Mouse (Mus musculus): ENCODE results near the gene Vps37c. TPM values are rescaled to one million over a fixed set of nuclear protein-coding genes. Genes with fewer than 3 reads are reported as not detected.

Vps37c gene
- polyA plus RNA-seq, 1 experiment from 2014 or later: 26.2 TPM

- DNase-seq (ENCODE audit: low spot score): no peak
- Histone ChIP-seq H3K4me3 (ENCODE audit: low read depth, low read length) (no peak overlapping the region), H3K9ac (replicated peaks; ENCODE audit: low read length) (no peak overlapping the region), H3K9me3 (replicated peaks; ENCODE audit: control insufficient read depth, low read length) (no peaks in the 10 kb centered on the region), H3K36me3 (replicated peaks; ENCODE audit: control insufficient read depth, insufficient read depth, low read depth, low read length) (no peaks in the 10 kb centered on the region; the same call in 1 of the 2 replicates), H3K27ac (replicated peaks; ENCODE audit: low read depth, low read length) (no peak overlapping the region), H3K4me1 (ENCODE audit: control insufficient read depth, insufficient read depth, low read length) (no peaks in the 10 kb centered on the region; the same call in 1 of the 2 replicates), H3K27me3 (ENCODE audit: control insufficient read depth, insufficient read depth, low read length) (no peaks in the 10 kb centered on the region), H3K4me2 (ENCODE audit: low read depth, low read length) (no peak overlapping the region)
- ATAC-seq (replicated peaks; ENCODE audit: insufficient number of reproducible peaks, low FRiP score, low TSS enrichment, low read depth): no peak
- 83% methylated on average over 7 of the region's 7 CpGs for WGBS
These were observed 29.8 kb downstream of the Vps37c start for GRCm38 (mm10) chr19:10718251-10718775.

- no peaks in the 10 kb centered on the region; the same call in 1 of the 2 replicates for H3K4me1 ChIP-seq (ENCODE audit: control insufficient read depth, insufficient read depth, low read length)
- H3K4me3 ChIP-seq (ENCODE audit: low read depth, low read length): no peak overlapping the region
- no peak overlapping the region for H3K27ac ChIP-seq (replicated peaks; ENCODE audit: low read depth, low read length)
- 18% methylated on average over 2 of the region's 2 CpGs for whole genome bisulfite sequencing
- no peak overlapping the region for H3K9ac ChIP-seq (replicated peaks; ENCODE audit: low read length)
- no peak overlapping the region for H3K4me2 ChIP-seq (ENCODE audit: low read depth, low read length)
- no peaks in the 10 kb centered on the region for H3K9me3 ChIP-seq (replicated peaks; ENCODE audit: control insufficient read depth, low read length)
- no peaks in the 10 kb centered on the region for H3K27me3 ChIP-seq (ENCODE audit: control insufficient read depth, insufficient read depth, low read length)
- no peaks in the 10 kb centered on the region for H3K36me3 ChIP-seq (replicated peaks; ENCODE audit: control insufficient read depth, insufficient read depth, low read depth, low read length)
- ATAC-seq (replicated peaks; ENCODE audit: insufficient number of reproducible peaks, low FRiP score, low TSS enrichment, low read depth) (no peak), DNase-seq (ENCODE audit: low spot score) (no peak)
These were observed 31.2 kb downstream of the Vps37c start for GRCm38 (mm10) chr19:10719751-10720150.

- Histone ChIP-seq H3K36me3 (replicated peaks; ENCODE audit: control insufficient read depth, insufficient read depth, low read depth, low read length) (no peaks in the 10 kb centered on the region), H3K4me1 (ENCODE audit: control insufficient read depth, insufficient read depth, low read length) (no peaks in the 10 kb centered on the region; the same call in 1 of the 2 replicates), H3K4me3 (ENCODE audit: low read depth, low read length) (no peak overlapping the region), H3K9me3 (replicated peaks; ENCODE audit: control insufficient read depth, low read length) (no peaks in the 10 kb centered on the region), H3K27ac (replicated peaks; ENCODE audit: low read depth, low read length) (no peak overlapping the region), H3K9ac (replicated peaks; ENCODE audit: low read length) (no peak overlapping the region), H3K27me3 (ENCODE audit: control insufficient read depth, insufficient read depth, low read length) (no peaks in the 10 kb centered on the region), H3K4me2 (ENCODE audit: low read depth, low read length) (no peak overlapping the region)
- ATAC-seq (replicated peaks; ENCODE audit: insufficient number of reproducible peaks, low FRiP score, low TSS enrichment, low read depth) (no peak), DNase-seq (ENCODE audit: low spot score) (no peak)
- 31% methylated on average over 3 of the region's 3 CpGs for WGBS
These were observed 32.0 kb downstream of the Vps37c start for GRCm38 (mm10) chr19:10720524-10720923.

- H3K4me2 ChIP-seq (ENCODE audit: low read depth, low read length): no peak overlapping the region
- no peak overlapping the region for H3K4me3 ChIP-seq (ENCODE audit: low read depth, low read length)
- no peaks in the 10 kb centered on the region for H3K9me3 ChIP-seq (replicated peaks; ENCODE audit: control insufficient read depth, low read length)
- no peaks in the 10 kb centered on the region for H3K27me3 ChIP-seq (ENCODE audit: control insufficient read depth, insufficient read depth, low read length)
- H3K27ac ChIP-seq (replicated peaks; ENCODE audit: low read depth, low read length): no peak overlapping the region
- DNase-seq (ENCODE audit: low spot score): no peak
- H3K4me1 ChIP-seq (ENCODE audit: control insufficient read depth, insufficient read depth, low read length): no peaks in the 10 kb centered on the region; the same call in 1 of the 2 replicates
- no peaks in the 10 kb centered on the region for H3K36me3 ChIP-seq (replicated peaks; ENCODE audit: control insufficient read depth, insufficient read depth, low read depth, low read length)
- H3K9ac ChIP-seq (replicated peaks; ENCODE audit: low read length): no peak overlapping the region
- WGBS: 51% methylated on average over 5 of the region's 5 CpGs
- ATAC-seq (replicated peaks; ENCODE audit: insufficient number of reproducible peaks, low FRiP score, low TSS enrichment, low read depth): no peak
These were observed 32.5 kb downstream of the Vps37c start for GRCm38 (mm10) chr19:10721064-10721463.

- ATAC-seq (replicated peaks; ENCODE audit: insufficient number of reproducible peaks, low FRiP score, low TSS enrichment, low read depth) (no peak), DNase-seq (ENCODE audit: low spot score) (no peak)
- Histone ChIP-seq H3K9me3 (replicated peaks; ENCODE audit: control insufficient read depth, low read length) (no peaks in the 10 kb centered on the region), H3K27me3 (ENCODE audit: control insufficient read depth, insufficient read depth, low read length) (no peaks in the 10 kb centered on the region), H3K4me2 (ENCODE audit: low read depth, low read length) (no peak overlapping the region), H3K4me1 (ENCODE audit: control insufficient read depth, insufficient read depth, low read length) (no peaks in the 10 kb centered on the region; the same call in 1 of the 2 replicates), H3K27ac (replicated peaks; ENCODE audit: low read depth, low read length) (peak overlapping the region; percentile 6; the same call in 1 of the 2 replicates), H3K4me3 (ENCODE audit: low read depth, low read length) (no peak overlapping the region), H3K9ac (replicated peaks; ENCODE audit: low read length) (no peak overlapping the region), H3K36me3 (replicated peaks; ENCODE audit: control insufficient read depth, insufficient read depth, low read depth, low read length) (no peaks in the 10 kb centered on the region)
- WGBS: 21% methylated on average over 13 of the region's 13 CpGs
These were observed 34.5 kb downstream of the Vps37c start for GRCm38 (mm10) chr19:10723084-10723483.

GRCm38 (mm10) chr19:10723649-10724048 lies 35.1 kb downstream of the Vps37c start:
- Histone ChIP-seq H3K27me3 (ENCODE audit: control insufficient read depth, insufficient read depth, low read length) (no peaks in the 10 kb centered on the region), H3K4me3 (ENCODE audit: low read depth, low read length) (no peak overlapping the region), H3K4me2 (ENCODE audit: low read depth, low read length) (no peak overlapping the region), H3K27ac (replicated peaks; ENCODE audit: low read depth, low read length) (no peak overlapping the region), H3K36me3 (replicated peaks; ENCODE audit: control insufficient read depth, insufficient read depth, low read depth, low read length) (no peaks in the 10 kb centered on the region), H3K9ac (replicated peaks; ENCODE audit: low read length) (no peak overlapping the region), H3K4me1 (ENCODE audit: control insufficient read depth, insufficient read depth, low read length) (no peaks in the 10 kb centered on the region; the same call in 1 of the 2 replicates), H3K9me3 (replicated peaks; ENCODE audit: control insufficient read depth, low read length) (no peaks in the 10 kb centered on the region)
- DNase-seq (ENCODE audit: low spot score): peak; percentile 68
- WGBS: 51% methylated on average over 5 of the region's 5 CpGs
- ATAC-seq (replicated peaks; ENCODE audit: insufficient number of reproducible peaks, low FRiP score, low TSS enrichment, low read depth): no peak

GRCm38 (mm10) chr19:10724629-10725363 lies 36.3 kb downstream of the Vps37c start:
- H3K9me3 ChIP-seq (replicated peaks; ENCODE audit: control insufficient read depth, low read length): no peaks in the 10 kb centered on the region
- no peak for ATAC-seq (replicated peaks; ENCODE audit: insufficient number of reproducible peaks, low FRiP score, low TSS enrichment, low read depth)
- H3K4me3 ChIP-seq (ENCODE audit: low read depth, low read length): no peak overlapping the region
- H3K36me3 ChIP-seq (replicated peaks; ENCODE audit: control insufficient read depth, insufficient read depth, low read depth, low read length): no peaks in the 10 kb centered on the region
- H3K27ac ChIP-seq (replicated peaks; ENCODE audit: low read depth, low read length): no peak overlapping the region
- no peak overlapping the region for H3K4me2 ChIP-seq (ENCODE audit: low read depth, low read length)
- no peak overlapping the region for H3K9ac ChIP-seq (replicated peaks; ENCODE audit: low read length)
- no peaks in the 10 kb centered on the region for H3K27me3 ChIP-seq (ENCODE audit: control insufficient read depth, insufficient read depth, low read length)
- no peak for DNase-seq (ENCODE audit: low spot score)
- no peaks in the 10 kb centered on the region for H3K4me1 ChIP-seq (ENCODE audit: control insufficient read depth, insufficient read depth, low read length)
- WGBS: 69% methylated on average over 13 of the region's 13 CpGs

GRCm38 (mm10) chr19:10729889-10730288 lies 41.4 kb downstream of the Vps37c start:
- no peak overlapping the region for H3K9ac ChIP-seq (replicated peaks; ENCODE audit: low read length)
- no peaks in the 10 kb centered on the region for H3K9me3 ChIP-seq (replicated peaks; ENCODE audit: control insufficient read depth, low read length)
- H3K27me3 ChIP-seq (ENCODE audit: control insufficient read depth, insufficient read depth, low read length): no peaks in the 10 kb centered on the region
- H3K27ac ChIP-seq (replicated peaks; ENCODE audit: low read depth, low read length): no peak overlapping the region
- ATAC-seq (replicated peaks; ENCODE audit: insufficient number of reproducible peaks, low FRiP score, low TSS enrichment, low read depth) (no peak), DNase-seq (ENCODE audit: low spot score) (no peak)
- no peak overlapping the region for H3K4me2 ChIP-seq (ENCODE audit: low read depth, low read length)
- no peak overlapping the region for H3K4me3 ChIP-seq (ENCODE audit: low read depth, low read length)
- 86% methylated on average over 10 of the region's 10 CpGs for WGBS
- H3K36me3 ChIP-seq (replicated peaks; ENCODE audit: control insufficient read depth, insufficient read depth, low read depth, low read length): no peaks in the 10 kb centered on the region
- H3K4me1 ChIP-seq (ENCODE audit: control insufficient read depth, insufficient read depth, low read length): no peaks in the 10 kb centered on the region
